Mouse (Mus musculus): ENCODE data around the gene Rasl10b. TPM values are rescaled to one million over a fixed set of nuclear protein-coding genes. Genes with fewer than 3 reads are reported as not detected.

Rasl10b gene
- polyA plus RNA-seq, 1 experiment from 2014 or later: 0.88 TPM

GRCm38 (mm10) chr11:83394802-83395439 lies 14.0 kb upstream of the Rasl10b start:
- Histone ChIP-seq H3K36me3 (ENCODE audit: insufficient read depth) (peaks cover 66% of the 10 kb centered on the region), H3K27me3 (ENCODE audit: insufficient read depth, low read length) (no peaks in the 10 kb centered on the region), H3K4me1 (ENCODE audit: insufficient read depth) (no peaks in the 10 kb centered on the region), H3K9me3 (ENCODE audit: low read depth, low read length) (no peaks in the 10 kb centered on the region), H3K4me3 (ENCODE audit: low read depth, low read length) (no peak overlapping the region), H3K9ac (no peak overlapping the region), H3K4me2 (no peak overlapping the region), H3K27ac (ENCODE audit: low read depth) (0 out of 2 replicates have a peak overlapping the region, but pooled peaks have one; percentile 8)
- no peak for ATAC-seq (ENCODE audit: insufficient read depth)
- no peak for DNase-seq
- WGBS: 49% methylated on average over 6 of the region's 6 CpGs
- no peak for TF ChIP-seq CTCF (IDR thresholded peaks at IDR 0.05; ENCODE audit: low read depth)

GRCm38 (mm10) chr11:83397626-83398025 lies 11.3 kb upstream of the Rasl10b start:
- WGBS: 85% methylated on average over 7 of the region's 7 CpGs

GRCm38 (mm10) chr11:83398724-83399123 lies 10.2 kb upstream of the Rasl10b start:
- ATAC-seq (ENCODE audit: insufficient read depth) (no peak), DNase-seq (no peak)
- WGBS: 76% methylated on average over 5 of the region's 5 CpGs
- Histone ChIP-seq H3K27me3 (ENCODE audit: insufficient read depth, low read length) (no peaks in the 10 kb centered on the region), H3K36me3 (ENCODE audit: insufficient read depth) (peaks cover 60% of the 10 kb centered on the region), H3K9ac (no peak overlapping the region), H3K4me2 (no peak overlapping the region), H3K4me1 (ENCODE audit: insufficient read depth) (no peaks in the 10 kb centered on the region), H3K27ac (ENCODE audit: low read depth) (no peak overlapping the region), H3K9me3 (ENCODE audit: low read depth, low read length) (no peaks in the 10 kb centered on the region), H3K4me3 (ENCODE audit: low read depth, low read length) (no peak overlapping the region)
- TF ChIP-seq CTCF (IDR thresholded peaks at IDR 0.05; ENCODE audit: low read depth): no peak

More at GRCm38 (mm10) chr11:83397626-83398025, 11.3 kb upstream of the Rasl10b start:
- H3K27ac ChIP-seq (ENCODE audit: low read depth): no peak overlapping the region
- ATAC-seq (ENCODE audit: insufficient read depth) (no peak), DNase-seq (no peak)
- no peaks in the 10 kb centered on the region for H3K4me1 ChIP-seq (ENCODE audit: insufficient read depth)
- no peaks in the 10 kb centered on the region for H3K9me3 ChIP-seq (ENCODE audit: low read depth, low read length)
- H3K4me2 ChIP-seq: no peak overlapping the region
- no peak overlapping the region for H3K4me3 ChIP-seq (ENCODE audit: low read depth, low read length)
- no peak overlapping the region for H3K9ac ChIP-seq
- H3K27me3 ChIP-seq (ENCODE audit: insufficient read depth, low read length): no peaks in the 10 kb centered on the region
- H3K36me3 ChIP-seq (ENCODE audit: insufficient read depth): peaks cover 55% of the 10 kb centered on the region
- TF ChIP-seq CTCF (IDR thresholded peaks at IDR 0.05; ENCODE audit: low read depth): no peak

- peaks cover 37% of the 10 kb centered on the region for H3K36me3 ChIP-seq (ENCODE audit: insufficient read depth)
- TF ChIP-seq CTCF (IDR thresholded peaks at IDR 0.05; ENCODE audit: low read depth): no peak
- no peaks in the 10 kb centered on the region for H3K27me3 ChIP-seq (ENCODE audit: insufficient read depth, low read length)
- H3K4me1 ChIP-seq (ENCODE audit: insufficient read depth): no peaks in the 10 kb centered on the region
- no peak overlapping the region for H3K9ac ChIP-seq
- 75% methylated on average over 7 of the region's 7 CpGs for WGBS
- no peaks in the 10 kb centered on the region for H3K9me3 ChIP-seq (ENCODE audit: low read depth, low read length)
- DNase-seq: no peak
- H3K27ac ChIP-seq (ENCODE audit: low read depth): no peak overlapping the region
- no peak overlapping the region for H3K4me3 ChIP-seq (ENCODE audit: low read depth, low read length)
- no peak for ATAC-seq (ENCODE audit: insufficient read depth)
- no peak overlapping the region for H3K4me2 ChIP-seq
Observed at GRCm38 (mm10) chr11:83403787-83404186, 5.2 kb upstream of the Rasl10b start.

GRCm38 (mm10) chr11:83406391-83406790 lies 2.5 kb upstream of the Rasl10b start:
- Histone ChIP-seq H3K4me2 (no peak overlapping the region), H3K36me3 (ENCODE audit: insufficient read depth) (peaks cover 19% of the 10 kb centered on the region; the same call in 1 of the 2 replicates), H3K4me3 (ENCODE audit: low read depth, low read length) (no peak overlapping the region), H3K27ac (ENCODE audit: low read depth) (no peak overlapping the region), H3K27me3 (ENCODE audit: insufficient read depth, low read length) (no peaks in the 10 kb centered on the region; the same call in 1 of the 2 replicates), H3K9ac (no peak overlapping the region), H3K4me1 (ENCODE audit: insufficient read depth) (no peaks in the 10 kb centered on the region), H3K9me3 (ENCODE audit: low read depth, low read length) (no peaks in the 10 kb centered on the region)
- no peak for DNase-seq
- no peak for ATAC-seq (ENCODE audit: insufficient read depth)
- TF ChIP-seq CTCF (IDR thresholded peaks at IDR 0.05; ENCODE audit: low read depth): no peak
- WGBS: 35% methylated on average over 3 of the region's 3 CpGs

- H3K4me1 ChIP-seq (ENCODE audit: insufficient read depth): no peaks in the 10 kb centered on the region
- no peak overlapping the region for H3K9ac ChIP-seq
- ATAC-seq (ENCODE audit: insufficient read depth) (no peak), DNase-seq (no peak)
- H3K27me3 ChIP-seq (ENCODE audit: insufficient read depth, low read length): no peaks in the 10 kb centered on the region; the same call in 1 of the 2 replicates
- no peak overlapping the region for H3K4me3 ChIP-seq (ENCODE audit: low read depth, low read length)
- peaks cover 8% of the 10 kb centered on the region; the same call in 1 of the 2 replicates for H3K36me3 ChIP-seq (ENCODE audit: insufficient read depth)
- H3K9me3 ChIP-seq (ENCODE audit: low read depth, low read length): no peaks in the 10 kb centered on the region
- H3K4me2 ChIP-seq: no peak overlapping the region
- TF ChIP-seq CTCF (IDR thresholded peaks at IDR 0.05; ENCODE audit: low read depth): no peak
- H3K27ac ChIP-seq (ENCODE audit: low read depth): no peak overlapping the region
- 28% methylated on average over 8 of the region's 8 CpGs for WGBS
Observed at GRCm38 (mm10) chr11:83408242-83408641, 695 bp upstream of the Rasl10b start.

- TF ChIP-seq CTCF (IDR thresholded peaks at IDR 0.05; ENCODE audit: low read depth): no peak
- WGBS: under 1% methylated on average over 26 of the region's 40 CpGs
- no peaks in the 10 kb centered on the region for H3K9me3 ChIP-seq (ENCODE audit: low read depth, low read length)
- H3K9ac ChIP-seq: peak overlapping the region; percentile 65
- H3K4me3 ChIP-seq (ENCODE audit: low read depth, low read length): peak overlapping the region; percentile 65
- no peaks in the 10 kb centered on the region; the same call in 1 of the 2 replicates for H3K27me3 ChIP-seq (ENCODE audit: insufficient read depth, low read length)
- peak; percentile 44; the same call in 1 of the 2 replicates for ATAC-seq (ENCODE audit: insufficient read depth)
- H3K4me2 ChIP-seq: peak overlapping the region; percentile 97
- no peaks in the 10 kb centered on the region for H3K36me3 ChIP-seq (ENCODE audit: insufficient read depth)
- no peak for DNase-seq
- no peaks in the 10 kb centered on the region for H3K4me1 ChIP-seq (ENCODE audit: insufficient read depth)
- no peak overlapping the region for H3K27ac ChIP-seq (ENCODE audit: low read depth)
Observed at GRCm38 (mm10) chr11:83409792-83410291, 905 bp downstream of the Rasl10b start.

Measured in lung, embryonic 14.5 days (tissue).